Mouse (Mus musculus) erythroblast, embryonic 14.5 days (primary cell): Measurements from ENCODE around the gene Gpr176.

Experiments
- GATA1 ChIP-seq: IDR thresholded peaks from 2 replicates; pipeline ENCODE4 v1.6.1; 2012; ENCODE audit warnings: low read length, inconsistent platforms, mixed read lengths
- TAL1 ChIP-seq: IDR thresholded peaks from 3 replicates; pipeline ENCODE4 v1.6.1; 2012; ENCODE audit warnings: low read length, inconsistent platforms, mixed read lengths

DNA sequence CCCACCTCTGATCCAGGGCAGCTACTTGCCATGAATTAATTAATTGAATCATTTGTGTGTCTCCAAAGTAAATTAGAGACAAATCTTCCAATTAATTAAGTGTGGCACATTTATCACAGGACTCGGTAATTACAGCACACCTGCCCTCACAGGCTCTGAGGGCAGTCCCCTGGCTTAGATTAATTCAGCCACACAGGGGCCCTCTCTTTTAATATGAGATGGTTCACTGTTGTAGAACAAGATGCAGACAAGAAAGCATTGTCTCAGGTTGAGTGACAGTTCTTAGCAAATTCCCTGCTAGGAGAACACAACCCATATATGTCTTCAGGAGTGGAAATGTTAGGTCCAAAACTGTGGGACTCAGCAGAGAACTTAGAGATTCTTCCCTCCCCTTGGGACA lies 27.7 kb downstream of the Gpr176 start:
- TF ChIP-seq GATA1 (no peak), TAL1 (no peak)
